Mouse (Mus musculus) forebrain, embryonic 11.5 days (tissue): ENCODE data around the gene Rhobtb1. TPM values are rescaled to one million over a fixed set of nuclear protein-coding genes. Genes with fewer than 3 reads are reported as not detected.

ENCODE experiments used
- ATAC-seq: fragments of 200-750 bp; cut with Nextera tagmentation; replicated peaks from 2 replicates; pipeline ENCODE4 v1.8.0; 2017; ENCODE audit warnings: moderate TSS enrichment; ENCODE audit not compliant: low FRiP score
- DNase-seq: peaks from one replicate; pipeline ENCODE4 v3.0.0-alpha.2; 2017; ENCODE audit warnings: low spot score
- H3K27ac ChIP-seq: fragments of 300-500 bp; sonication (generic); 2 replicates; pipeline ENCODE4 v1.5.1; 2014; ENCODE audit warnings: low read depth, low read length
- H3K27me3 ChIP-seq: fragments of 300-500 bp; sonication (generic); 2 replicates; pipeline ENCODE4 v1.6.1; 2014; ENCODE audit warnings: mild to moderate bottlenecking, low read length, mixed read lengths; ENCODE audit not compliant: control insufficient read depth, insufficient read depth
- H3K36me3 ChIP-seq: fragments of 300-500 bp; sonication (generic); 2 replicates; pipeline ENCODE4 v1.6.1; 2014; ENCODE audit warnings: mild to moderate bottlenecking, low read length, moderate library complexity, mixed read lengths; ENCODE audit not compliant: control insufficient read depth, insufficient read depth
- H3K4me1 ChIP-seq: fragments of 300-500 bp; sonication (generic); replicated peaks from 2 replicates; pipeline ENCODE4 v1.6.1; 2014; ENCODE audit warnings: low read length, mixed read lengths; ENCODE audit not compliant: control insufficient read depth, insufficient read depth
- H3K4me2 ChIP-seq: fragments of 300-500 bp; sonication (generic); 2 replicates; pipeline ENCODE4 v1.6.1; 2014; ENCODE audit warnings: low read depth, mild to moderate bottlenecking, low read length, moderate library complexity, mixed read lengths; ENCODE audit not compliant: severe bottlenecking
- H3K4me3 ChIP-seq: fragments of 300-500 bp; sonication (generic); 2 replicates; pipeline ENCODE4 v1.5.1; 2014; ENCODE audit warnings: low read depth, low read length
- H3K9ac ChIP-seq: fragments of 300-500 bp; sonication (generic); 2 replicates; pipeline ENCODE4 v1.6.1; 2014; ENCODE audit warnings: low read length
- H3K9me3 ChIP-seq: fragments of 300-500 bp; sonication (generic); 2 replicates; pipeline ENCODE4 v1.6.1; 2016; ENCODE audit warnings: low read length, mixed read lengths; ENCODE audit not compliant: control insufficient read depth
- WGBS: fragments of 180-500 bp; shearing (Covaris S2); extraction: QIAGEN DNeasy Blood & Tissue Kit; methylation state at CpG from one replicate; pipeline ENCODE4 v1.1.7; 2014; 5-methylcytosine and 5-hydroxymethylcytosine counted together
- polyA plus RNA-seq: library from polyadenylated mRNA; unstranded; fragments of >200 nt; fragmentation: Nextera tagmentation; extraction: Ambion mirVana; gene quantifications from 2 replicates; pipeline ENCODE4 v1.2.1, GENCODE M21; 2014

Gene Rhobtb1
- polyA plus RNA-seq, 1 experiment from 2014 or later: 15.6 TPM

DNA sequence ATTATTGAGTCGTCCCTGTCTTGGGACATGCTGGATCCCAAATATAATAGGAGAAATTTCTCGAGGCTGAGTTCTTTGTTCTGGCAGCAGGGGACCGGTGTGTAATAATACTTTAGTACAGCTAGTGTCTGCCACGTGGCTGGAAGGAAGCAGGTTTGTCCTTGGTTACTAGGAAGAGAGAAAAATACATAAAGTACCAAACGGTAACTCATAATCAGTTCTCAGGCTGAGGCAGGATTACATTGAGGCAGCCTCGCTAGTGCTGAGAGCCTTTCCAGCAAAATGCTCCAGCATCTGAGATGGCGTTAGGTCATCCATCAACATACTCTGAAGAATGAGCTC lies 183.9 kb downstream of the Rhobtb1 start:
- no peak overlapping the region; the same call in 1 of the 2 replicates for H3K9ac ChIP-seq
- H3K4me1 ChIP-seq: no peaks in the 10 kb centered on the region
- peaks cover 3% of the 10 kb centered on the region; the same call in 1 of the 2 replicates for H3K36me3 ChIP-seq
- H3K4me3 ChIP-seq: no peak overlapping the region
- no peaks in the 10 kb centered on the region for H3K9me3 ChIP-seq
- H3K27ac ChIP-seq: no peak overlapping the region
- H3K27me3 ChIP-seq: no peaks in the 10 kb centered on the region
- ATAC-seq (0 out of 2 replicates have a peak, but pooled peaks have one; percentile 56), DNase-seq (no peak)
- WGBS: 51% methylated on average over 7 of the region's 7 CpGs
- no peak overlapping the region for H3K4me2 ChIP-seq

DNA sequence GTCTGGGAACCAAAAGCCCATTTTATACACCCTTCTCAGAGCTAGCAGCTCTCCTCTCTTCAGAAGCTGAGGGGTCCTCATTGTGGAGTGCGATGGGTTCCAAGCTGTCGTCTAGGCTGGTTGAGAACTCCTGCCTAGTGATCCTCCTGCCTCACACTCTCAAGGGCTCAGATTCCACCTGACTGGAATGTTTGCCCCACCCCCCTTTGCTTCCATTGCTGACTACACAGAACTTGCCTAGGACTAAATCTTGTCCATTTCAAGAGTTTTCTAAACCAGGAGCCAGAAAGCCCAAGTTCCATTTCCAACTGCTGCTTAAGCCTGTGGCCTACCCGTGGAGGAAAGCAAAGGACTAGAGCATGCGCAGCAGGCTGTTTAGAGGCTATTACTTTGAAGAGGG lies 184.4 kb downstream of the Rhobtb1 start:
- ATAC-seq: no peak
- H3K36me3 ChIP-seq: peaks cover 7% of the 10 kb centered on the region; the same call in 1 of the 2 replicates

DNA sequence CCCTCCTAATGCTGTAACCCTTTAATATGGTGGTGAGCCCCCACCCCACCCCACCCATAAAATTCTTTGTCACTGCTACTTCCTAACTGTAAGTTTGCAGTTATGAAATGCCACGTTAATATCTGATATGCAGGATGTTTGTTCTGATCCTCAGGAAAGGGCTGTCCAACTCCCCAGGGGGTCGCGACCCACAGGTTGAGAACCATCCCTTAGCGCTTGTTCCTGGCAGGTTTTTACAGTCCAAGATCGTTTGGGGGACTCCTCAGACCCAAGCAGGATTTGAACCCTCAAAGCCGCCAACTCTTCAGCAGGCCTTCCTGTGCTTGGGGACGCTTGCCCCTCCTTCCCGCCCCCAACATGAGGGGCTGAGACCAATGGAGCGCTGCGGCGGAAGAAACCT lies 185.0 kb downstream of the Rhobtb1 start:
- no peaks in the 10 kb centered on the region for H3K4me1 ChIP-seq
- H3K9ac ChIP-seq: no peak overlapping the region
- 92% methylated on average over 11 of the region's 11 CpGs for WGBS
- DNase-seq (no peak), ATAC-seq (no peak)
- no peak overlapping the region for H3K4me2 ChIP-seq
- no peak overlapping the region for H3K4me3 ChIP-seq
- H3K27me3 ChIP-seq: no peaks in the 10 kb centered on the region
- H3K36me3 ChIP-seq: peaks cover 10% of the 10 kb centered on the region; the same call in 1 of the 2 replicates
- no peaks in the 10 kb centered on the region for H3K9me3 ChIP-seq
- H3K27ac ChIP-seq: no peak overlapping the region

More for the DNA sequence above, 184.4 kb downstream of the Rhobtb1 start:
- 76% methylated on average over 4 of the region's 4 CpGs for WGBS
- Histone ChIP-seq H3K9ac (no peak overlapping the region; the same call in 1 of the 2 replicates), H3K4me1 (no peaks in the 10 kb centered on the region), H3K27ac (no peak overlapping the region), H3K9me3 (no peaks in the 10 kb centered on the region), H3K4me3 (no peak overlapping the region), H3K27me3 (no peaks in the 10 kb centered on the region), H3K4me2 (no peak overlapping the region)
- DNase-seq: no peak

DNA sequence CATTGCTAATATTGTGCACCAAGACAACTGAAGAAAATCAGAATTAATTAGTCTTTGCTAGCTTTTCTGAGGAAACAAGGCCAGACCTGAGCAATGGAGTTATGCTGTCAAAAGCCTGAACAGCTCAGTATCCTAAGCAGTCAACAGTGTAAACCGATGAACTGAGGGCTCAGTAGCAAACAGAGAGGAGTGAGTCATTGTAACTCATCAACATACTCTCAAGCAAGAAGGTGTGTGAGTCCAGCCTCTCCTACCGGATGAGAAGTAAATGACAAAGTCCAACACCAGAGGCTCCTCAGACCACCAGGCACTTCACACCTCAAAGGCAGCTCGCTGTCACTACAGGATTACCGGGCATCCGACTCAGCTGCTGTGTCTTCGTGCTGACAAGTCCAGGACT lies 188.8 kb downstream of the Rhobtb1 start:
- no peak overlapping the region for H3K4me3 ChIP-seq
- H3K27ac ChIP-seq: no peak overlapping the region
- DNase-seq (no peak), ATAC-seq (no peak)
- H3K36me3 ChIP-seq: peaks cover 37% of the 10 kb centered on the region
- H3K9ac ChIP-seq: no peak overlapping the region
- H3K4me2 ChIP-seq: no peak overlapping the region
- H3K9me3 ChIP-seq: no peaks in the 10 kb centered on the region
- no peaks in the 10 kb centered on the region for H3K4me1 ChIP-seq
- H3K27me3 ChIP-seq: no peaks in the 10 kb centered on the region
- WGBS: 94% methylated on average over 6 of the region's 6 CpGs

Other genes with a start within 250 kb of the Rhobtb1 start
- gene A930033H14Rik, start 61.7 kb downstream of the Rhobtb1 start, polyA plus RNA-seq: 1.4 and 1.9 TPM in 2 replicates
- 446 and 479 TPM in 2 replicates for gene Cdk1, start 201.5 kb downstream of the Rhobtb1 start, polyA plus RNA-seq
- gene Ank3, start 247.3 kb downstream of the Rhobtb1 start, polyA plus RNA-seq: 42.5 and 44.5 TPM in 2 replicates